Mouse (Mus musculus) hindbrain, embryonic 16.5 days (tissue): Measurements from ENCODE around the gene Bzw2. TPM values are rescaled to one million over a fixed set of nuclear protein-coding genes. Genes with fewer than 3 reads are reported as not detected.

Experiments
- ATAC-seq: fragments of 200-750 bp; cut with Nextera tagmentation; 2 replicates; pipeline ENCODE4 v1.8.0; 2017; ENCODE audit warnings: moderate TSS enrichment, moderate library complexity
- H3K27ac ChIP-seq: fragments of 300-500 bp; sonication (generic); 2 replicates; pipeline ENCODE4 v1.5.1; 2014; ENCODE audit warnings: low read depth, mild to moderate bottlenecking, control low read depth, low read length, moderate library complexity
- H3K27me3 ChIP-seq: fragments of 300-500 bp; sonication (generic); replicated peaks from 2 replicates; pipeline ENCODE4 v1.6.1; 2014; ENCODE audit warnings: low read length; ENCODE audit not compliant: control insufficient read depth, insufficient read depth
- H3K36me3 ChIP-seq: fragments of 300-500 bp; sonication (generic); 2 replicates; pipeline ENCODE4 v1.6.1; 2014; ENCODE audit warnings: mild to moderate bottlenecking, low read length, moderate library complexity, mixed read lengths; ENCODE audit not compliant: control insufficient read depth, insufficient read depth
- H3K4me1 ChIP-seq: fragments of 300-500 bp; sonication (generic); 2 replicates; pipeline ENCODE4 v1.6.1; 2014; ENCODE audit warnings: low read depth, low read length; ENCODE audit not compliant: control insufficient read depth, insufficient read depth
- H3K4me2 ChIP-seq: fragments of 300-500 bp; sonication (generic); 2 replicates; pipeline ENCODE4 v1.6.1; 2014; ENCODE audit warnings: mild to moderate bottlenecking, low read length, control low read depth, moderate library complexity
- H3K4me3 ChIP-seq: fragments of 300-500 bp; sonication (generic); 2 replicates; pipeline ENCODE4 v1.5.1; 2014; ENCODE audit warnings: mild to moderate bottlenecking, low read length, control low read depth, moderate library complexity
- H3K9ac ChIP-seq: fragments of 300-500 bp; sonication (generic); 2 replicates; pipeline ENCODE4 v1.6.1; 2014; ENCODE audit warnings: low read depth, mild to moderate bottlenecking, control low read depth, low read length, moderate library complexity
- H3K9me3 ChIP-seq: fragments of 300-500 bp; sonication (generic); 2 replicates; pipeline ENCODE4 v1.6.1; 2014; ENCODE audit warnings: mild to moderate bottlenecking, low read length, moderate library complexity; ENCODE audit not compliant: control insufficient read depth
- WGBS: fragments of 180-500 bp; shearing (Covaris S2); extraction: QIAGEN DNeasy Blood & Tissue Kit; methylation state at CpG from one replicate; pipeline ENCODE4 v1.1.7; 2014; 5-methylcytosine and 5-hydroxymethylcytosine counted together
- polyA plus RNA-seq: library from polyadenylated mRNA; unstranded; fragments of >200 nt; fragmentation: Nextera tagmentation; extraction: Ambion mirVana; gene quantifications from 2 replicates; pipeline ENCODE4 v1.2.1, GENCODE M21; 2015

Bzw2 gene
- polyA plus RNA-seq, 1 experiment from 2014 or later, result 330 TPM

- Histone ChIP-seq H3K9me3 (no peaks in the 10 kb centered on the region), H3K36me3 (no peaks in the 10 kb centered on the region), H3K9ac (no peak overlapping the region), H3K4me2 (no peak overlapping the region), H3K27me3 (no peaks in the 10 kb centered on the region), H3K27ac (no peak overlapping the region), H3K4me1 (no peaks in the 10 kb centered on the region), H3K4me3 (no peak overlapping the region)
- 94% methylated on average over 3 of the region's 3 CpGs for WGBS
- ATAC-seq, result no peak
These were observed 11.5 kb downstream of the Bzw2 start for GRCm38 (mm10) chr12:36146230-36147011.

DNA sequence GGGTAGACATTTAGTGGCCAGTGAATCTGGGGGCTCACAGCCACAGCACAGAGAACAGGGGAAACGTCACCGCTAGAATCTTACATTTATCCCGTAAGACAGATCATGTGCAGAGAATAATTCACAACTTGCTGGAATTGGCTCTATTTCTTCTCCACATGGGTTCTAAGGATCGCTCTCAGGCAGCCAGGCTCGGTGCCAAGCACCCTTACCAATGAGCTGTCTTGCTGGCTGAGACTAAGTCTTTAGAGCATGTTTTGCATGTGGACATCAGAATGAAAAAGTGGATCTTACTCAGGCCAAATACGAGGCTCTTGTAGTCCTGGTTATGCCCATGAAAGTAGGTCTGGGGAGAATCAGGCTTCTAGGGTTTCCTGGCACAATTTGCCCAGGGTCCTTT is 17.5 kb downstream of the Bzw2 start:
- Histone ChIP-seq H3K4me1 (no peaks in the 10 kb centered on the region), H3K27me3 (no peaks in the 10 kb centered on the region), H3K9me3 (no peaks in the 10 kb centered on the region), H3K27ac (no peak overlapping the region), H3K4me2 (no peak overlapping the region), H3K4me3 (no peak overlapping the region), H3K9ac (no peak overlapping the region), H3K36me3 (no peaks in the 10 kb centered on the region)
- WGBS, result 79% methylated on average over 6 of the region's 6 CpGs
- ATAC-seq, result peak; percentile 32; the same call in 1 of the 2 replicates

DNA sequence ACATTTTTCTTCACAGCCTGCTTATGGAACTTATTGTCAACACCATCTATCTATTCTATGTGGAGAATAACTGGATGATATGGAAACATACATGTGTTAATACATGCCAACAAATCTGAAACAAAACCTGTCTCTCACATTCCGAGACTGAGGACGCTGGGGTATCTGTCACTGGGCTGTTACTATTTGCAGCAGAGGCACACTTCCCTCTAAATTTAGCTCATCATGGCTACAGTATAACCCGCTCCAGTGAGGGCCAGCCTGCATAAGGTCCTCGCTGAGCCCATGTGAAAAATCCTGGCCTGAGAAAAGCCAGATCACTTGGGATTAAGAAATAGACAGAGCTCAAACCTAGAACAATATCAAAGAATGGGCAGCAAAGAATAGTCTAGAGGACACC is 20.7 kb downstream of the Bzw2 start:
- no peaks in the 10 kb centered on the region for H3K4me1 ChIP-seq
- H3K4me3 ChIP-seq, result no peak overlapping the region
- H3K27me3 ChIP-seq, result no peaks in the 10 kb centered on the region
- H3K36me3 ChIP-seq, result peaks cover 9% of the 10 kb centered on the region
- 94% methylated on average over 4 of the region's 4 CpGs for WGBS
- H3K9ac ChIP-seq, result no peak overlapping the region
- H3K4me2 ChIP-seq, result no peak overlapping the region
- no peak for ATAC-seq
- H3K9me3 ChIP-seq, result no peaks in the 10 kb centered on the region
- no peak overlapping the region for H3K27ac ChIP-seq

DNA sequence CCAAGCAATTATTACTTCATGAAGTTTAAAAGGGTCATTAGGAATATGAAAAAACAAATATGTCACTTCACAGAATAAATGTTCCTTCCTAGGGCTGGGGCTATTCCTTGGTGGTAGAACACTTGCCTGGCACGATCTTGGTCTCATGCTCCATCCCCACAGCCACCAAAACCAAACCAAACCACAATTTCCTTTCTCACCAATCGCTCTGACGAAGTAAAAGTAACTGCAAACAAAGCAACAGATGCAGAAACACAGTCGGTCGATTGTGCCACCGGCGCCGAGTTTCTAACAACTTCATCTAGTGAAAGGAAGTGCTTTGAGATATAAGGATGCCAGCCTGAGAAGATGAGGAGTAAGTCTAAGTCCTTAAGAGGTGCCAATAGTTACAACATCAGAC is 21.6 kb downstream of the Bzw2 start:
- Histone ChIP-seq H3K9me3 (no peaks in the 10 kb centered on the region), H3K4me2 (no peak overlapping the region), H3K9ac (no peak overlapping the region), H3K27me3 (no peaks in the 10 kb centered on the region), H3K36me3 (peaks cover 15% of the 10 kb centered on the region), H3K4me3 (no peak overlapping the region), H3K4me1 (no peaks in the 10 kb centered on the region), H3K27ac (no peak overlapping the region)
- no peak for ATAC-seq
- WGBS, result 96% methylated on average over 8 of the region's 8 CpGs

DNA sequence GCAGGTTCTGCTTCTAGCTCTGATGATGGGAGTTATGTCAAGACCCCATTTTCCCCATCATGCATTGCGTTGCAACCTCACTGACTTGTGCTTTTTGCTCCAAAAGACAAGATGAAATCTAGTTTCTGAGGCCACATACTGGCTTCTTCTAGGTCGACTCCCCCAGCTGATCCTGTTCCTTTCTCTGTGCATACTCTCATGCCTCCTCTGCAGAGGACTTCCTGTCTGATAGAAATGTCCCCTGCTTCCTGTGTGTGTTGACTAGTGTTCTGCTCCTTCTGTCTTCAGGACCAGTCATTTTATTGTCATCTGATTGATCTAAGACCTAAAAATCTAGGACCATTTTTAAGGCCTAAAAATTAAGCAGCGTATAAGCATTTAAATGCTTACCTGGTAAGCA is 22.5 kb downstream of the Bzw2 start:
- H3K36me3 ChIP-seq, result peaks cover 15% of the 10 kb centered on the region
- no peaks in the 10 kb centered on the region for H3K9me3 ChIP-seq
- H3K9ac ChIP-seq, result no peak overlapping the region
- no peak for ATAC-seq
- H3K4me3 ChIP-seq, result no peak overlapping the region
- no peak overlapping the region for H3K27ac ChIP-seq
- WGBS, result 93% methylated on average over 3 of the region's 3 CpGs
- H3K27me3 ChIP-seq, result no peaks in the 10 kb centered on the region
- H3K4me1 ChIP-seq, result no peaks in the 10 kb centered on the region
- H3K4me2 ChIP-seq, result no peak overlapping the region

GRCm38 (mm10) chr12:36134111-36134510 is 23.8 kb downstream of the Bzw2 start:
- 91% methylated on average over 5 of the region's 5 CpGs for WGBS
- Histone ChIP-seq H3K27ac (no peak overlapping the region), H3K4me1 (no peaks in the 10 kb centered on the region), H3K9ac (no peak overlapping the region), H3K4me3 (no peak overlapping the region), H3K36me3 (peaks cover 21% of the 10 kb centered on the region), H3K27me3 (no peaks in the 10 kb centered on the region), H3K4me2 (no peak overlapping the region), H3K9me3 (no peaks in the 10 kb centered on the region)
- ATAC-seq, result no peak

GRCm38 (mm10) chr12:36133547-36133946 is 24.3 kb downstream of the Bzw2 start:
- H3K4me2 ChIP-seq, result no peak overlapping the region
- H3K36me3 ChIP-seq, result peaks cover 24% of the 10 kb centered on the region
- no peak overlapping the region for H3K27ac ChIP-seq
- no peaks in the 10 kb centered on the region for H3K9me3 ChIP-seq
- H3K9ac ChIP-seq, result no peak overlapping the region
- no peaks in the 10 kb centered on the region for H3K27me3 ChIP-seq
- H3K4me1 ChIP-seq, result no peaks in the 10 kb centered on the region
- ATAC-seq, result no peak
- 89% methylated on average over 5 of the region's 5 CpGs for WGBS
- H3K4me3 ChIP-seq, result no peak overlapping the region

- no peak overlapping the region for H3K27ac ChIP-seq
- no peaks in the 10 kb centered on the region for H3K4me1 ChIP-seq
- 76% methylated on average over 3 of the region's 3 CpGs for WGBS
- no peak overlapping the region for H3K4me3 ChIP-seq
- no peaks in the 10 kb centered on the region for H3K27me3 ChIP-seq
- no peak overlapping the region for H3K4me2 ChIP-seq
- no peak overlapping the region for H3K9ac ChIP-seq
- H3K9me3 ChIP-seq, result no peaks in the 10 kb centered on the region
- H3K36me3 ChIP-seq, result peaks cover 25% of the 10 kb centered on the region
- ATAC-seq, result no peak
These were observed 25.2 kb downstream of the Bzw2 start for GRCm38 (mm10) chr12:36132668-36133067.

DNA sequence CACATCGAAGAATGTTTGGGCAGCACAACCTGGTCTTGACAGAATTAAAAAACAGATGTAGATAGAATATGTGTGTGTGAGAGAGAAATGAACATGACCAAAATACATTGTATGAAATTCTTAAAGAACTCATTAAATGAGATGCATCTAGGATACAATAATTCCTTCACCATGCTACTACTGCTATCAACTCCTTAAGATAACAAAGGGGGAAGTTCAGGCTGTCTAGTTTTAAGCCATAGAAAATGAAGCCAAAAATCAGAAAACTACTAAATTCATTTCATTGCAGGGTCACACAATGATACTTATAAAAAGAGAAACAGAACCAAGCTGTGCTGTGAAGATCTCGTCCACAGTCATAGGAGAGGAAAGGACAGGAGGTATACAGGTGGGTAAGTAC is 25.6 kb downstream of the Bzw2 start:
- H3K27me3 ChIP-seq, result no peaks in the 10 kb centered on the region
- WGBS, result 94% methylated on average over 2 of the region's 2 CpGs
- ATAC-seq, result no peak
- H3K4me1 ChIP-seq, result no peaks in the 10 kb centered on the region
- no peak overlapping the region for H3K9ac ChIP-seq
- no peak overlapping the region for H3K27ac ChIP-seq
- H3K4me2 ChIP-seq, result no peak overlapping the region
- H3K4me3 ChIP-seq, result no peak overlapping the region
- peaks cover 25% of the 10 kb centered on the region for H3K36me3 ChIP-seq
- H3K9me3 ChIP-seq, result no peaks in the 10 kb centered on the region
